Mouse (Mus musculus): ENCODE measurements around the gene Rell1. TPM values are rescaled to one million over a fixed set of nuclear protein-coding genes. Genes with fewer than 3 reads are reported as not detected.
"Not testable (repeated sequence)": the region's sequence is repeated elsewhere in the genome, so short reads cannot be mapped to it uniquely, and the experiment has no call there.

The Rell1 gene
- total RNA-seq, 2 experiments from 2014 or later, result 11.9 to 12.2 TPM

GRCm38 (mm10) chr5:63910171-63910960, 58.3 kb downstream of the Rell1 start:
- DNase-seq (ENCODE audit: extremely low spot score in 1 of 2, low spot score in 2 of 2), result no peak
- intact Hi-C loops (cut with DNase I), result no loop called here

GRCm38 (mm10) chr5:63907513-63907912, 61.2 kb downstream of the Rell1 start:
- intact Hi-C loops (cut with DNase I), result loop anchor here (5.0 kb wide), 3 partner anchors 65 to 370 kb away; no protein-coding TSS in a partner anchor
- DNase-seq (ENCODE audit: extremely low spot score in 1 of 2, low spot score in 2 of 2), result no peak

GRCm38 (mm10) chr5:63906149-63907093, 62.3 kb downstream of the Rell1 start:
- intact Hi-C loops (cut with DNase I), result loop anchor here (5.0 kb wide), 3 partner anchors 66 to 371 kb away; no protein-coding TSS in a partner anchor
- DNase-seq (ENCODE audit: extremely low spot score in 1 of 2, low spot score in 2 of 2), result peak; percentile 79

GRCm38 (mm10) chr5:63903329-63903728, 65.4 kb downstream of the Rell1 start:
- intact Hi-C loops (cut with DNase I), result no loop called here

GRCm38 (mm10) chr5:63897820-63898110, 70.9 kb downstream of the Rell1 start:
- intact Hi-C loops (cut with DNase I), result no loop called here

More at GRCm38 (mm10) chr5:63903329-63903728, 65.4 kb downstream of the Rell1 start:
- no peak for DNase-seq (ENCODE audit: extremely low spot score in 1 of 2, low spot score in 2 of 2)

GRCm38 (mm10) chr5:63897001-63897819, 71.5 kb downstream of the Rell1 start:
- DNase-seq (ENCODE audit: extremely low spot score in 1 of 2, low spot score in 2 of 2); intact Hi-C loops (cut with DNase I): not testable (repeated sequence)

More at GRCm38 (mm10) chr5:63897820-63898110, 70.9 kb downstream of the Rell1 start:
- DNase-seq (ENCODE audit: extremely low spot score in 1 of 2, low spot score in 2 of 2), result no peak

- no peak for DNase-seq (ENCODE audit: extremely low spot score in 1 of 2, low spot score in 2 of 2)
- intact Hi-C loops (cut with DNase I), result no loop called here
Observed at GRCm38 (mm10) chr5:63891912-63892311, 76.8 kb downstream of the Rell1 start.

GRCm38 (mm10) chr5:63891241-63891640, 77.5 kb downstream of the Rell1 start:
- intact Hi-C loops (cut with DNase I), result no loop called here
- no peak for DNase-seq (ENCODE audit: extremely low spot score in 1 of 2, low spot score in 2 of 2)

- DNase-seq (ENCODE audit: extremely low spot score in 1 of 2, low spot score in 2 of 2), result no peak
Observed at GRCm38 (mm10) chr5:63887111-63887510, 81.6 kb downstream of the Rell1 start.

GRCm38 (mm10) chr5:63886709-63887108, 82.0 kb downstream of the Rell1 start:
- peak in 1 of 2 experiments; percentile 42 for DNase-seq (ENCODE audit: extremely low spot score in 1 of 2, low spot score in 2 of 2)
- intact Hi-C loops (cut with DNase I), result loop anchor here (5.0 to 10.0 kb wide), 2 partner anchors 232 to 989 kb away; no protein-coding TSS in a partner anchor

More at GRCm38 (mm10) chr5:63887111-63887510, 81.6 kb downstream of the Rell1 start:
- intact Hi-C loops (cut with DNase I), result loop anchor here (5.0 to 10.0 kb wide), 2 partner anchors 232 to 990 kb away; no protein-coding TSS in a partner anchor

- intact Hi-C loops (cut with DNase I), result loop anchor here (5.0 to 10.0 kb wide), 2 partner anchors 231 to 989 kb away; no protein-coding TSS in a partner anchor
- no peak for DNase-seq (ENCODE audit: extremely low spot score in 1 of 2, low spot score in 2 of 2)
Observed at GRCm38 (mm10) chr5:63886292-63886691, 82.4 kb downstream of the Rell1 start.

- intact Hi-C loops (cut with DNase I), result no loop called here
- DNase-seq (ENCODE audit: extremely low spot score in 1 of 2, low spot score in 2 of 2), result no peak
Observed at GRCm38 (mm10) chr5:63879026-63879425, 89.7 kb downstream of the Rell1 start.

- no peak for DNase-seq (ENCODE audit: extremely low spot score in 1 of 2, low spot score in 2 of 2)
- intact Hi-C loops (cut with DNase I), result no loop called here
Observed at GRCm38 (mm10) chr5:63876081-63876480, 92.6 kb downstream of the Rell1 start.

- peak in 1 of 2 experiments; percentile 57 for DNase-seq (ENCODE audit: extremely low spot score in 1 of 2, low spot score in 2 of 2)
- intact Hi-C loops (cut with DNase I), result no loop called here
Observed at GRCm38 (mm10) chr5:63874880-63875279, 93.8 kb downstream of the Rell1 start.

GRCm38 (mm10) chr5:63872176-63872932, 96.3 kb downstream of the Rell1 start:
- intact Hi-C loops (cut with DNase I), result no loop called here
- peak; percentile 60 to 63 for DNase-seq (ENCODE audit: extremely low spot score in 1 of 2, low spot score in 2 of 2)

GRCm38 (mm10) chr5:63867421-63867820, 101.3 kb downstream of the Rell1 start:
- intact Hi-C loops (cut with DNase I), result no loop called here
- no peak for DNase-seq (ENCODE audit: extremely low spot score in 1 of 2, low spot score in 2 of 2)

GRCm38 (mm10) chr5:63858901-63859300, 109.8 kb downstream of the Rell1 start:
- no peak for DNase-seq (ENCODE audit: extremely low spot score in 1 of 2, low spot score in 2 of 2)
- intact Hi-C loops (cut with DNase I), result no loop called here

Data from left cerebral cortex, postnatal 10 days (tissue).